Mouse (Mus musculus) neural tube, postnatal 0 days (tissue): ENCODE results near the gene Snrpa. TPM values are rescaled to one million over a fixed set of nuclear protein-coding genes. Genes with fewer than 3 reads are reported as not detected.

Source experiments
- microRNA counts: library from miRNA; unstranded; fragments of <30 nt; microRNA quantifications from one replicate; lab custom pipeline; 2015
- microRNA-seq: library from miRNA; unstranded; fragments of <30 nt; microRNA quantifications from one replicate; pipeline ENCODE4, GENCODE M21; 2016
- polyA plus RNA-seq: library from polyadenylated mRNA; unstranded; fragments of >200 nt; fragmentation: Nextera tagmentation; extraction: Ambion mirVana; gene quantifications from 2 replicates; pipeline ENCODE4 v1.2.1, GENCODE M21; 2015

Snrpa gene
- 131 and 145 TPM in 2 replicates for polyA plus RNA-seq

GRCm38 (mm10) chr7:27195681-27196611, at the start of gene Snrpa, which contains the start of gene BC024978:
Snrpa (minus strand) TSS chr7:27196271.
BC024978 (plus strand) TSS chr7:27195781.

GRCm38 (mm10) chr7:27232781-27233281, 36.8 kb upstream of the Snrpa start, which contains the start of gene Coq8b:
Coq8b (plus strand) TSS chr7:27233023.

GRCm38 (mm10) chr7:27228281-27228821, 32.3 kb upstream of the Snrpa start, which contains the start of gene Itpkc:
Itpkc (minus strand) TSS chr7:27228661.

GRCm38 (mm10) chr7:27180837-27181695, 15.0 kb downstream of the Snrpa start, which contains the start of the genes Gm21983 and Mia:
Gm21983 (minus strand) TSS chr7:27181086.
Mia (minus strand) TSS chr7:27181157.

GRCm38 (mm10) chr7:27178324-27179216, 17.5 kb downstream of the Snrpa start, which contains the start of gene Rab4b:
Rab4b (minus strand) TSS chr7:27178896.

GRCm38 (mm10) chr7:27166614-27167474, 29.2 kb downstream of the Snrpa start, which contains the start of gene Egln2:
Egln2 (minus strand) TSS chr7:27166802.

GRCm38 (mm10) chr7:27153205-27153764, 42.8 kb downstream of the Snrpa start, which contains the start of gene Cyp2t4:
Cyp2t4 (plus strand) TSS chr7:27153714.

MicroRNAs encoded within 50 kb of the gene (microRNA counts, 519-probe panel; counts per million panel counts)
- microRNA mmu-miR-1191 (lab: Ali Mortazavi, UCI), result 40.5 counts per million

Small RNA genes lying within 50 kb of the gene (microRNA-seq; reads per million reads assigned to microRNA genes)
- gene Mir1191 (not detected), gene Mir3101 (not detected)

Other genes starting within 250 kb of the Snrpa start
- not detected in 2 replicates for gene Cyp2a12, start 167.2 kb downstream of the Snrpa start, polyA plus RNA-seq
- gene Cyp2f2, start 76.4 kb downstream of the Snrpa start, polyA plus RNA-seq, result not detected in 2 replicates
- 0.19 and 0.41 TPM in 2 replicates for gene Cyp2t4, start 42.6 kb downstream of the Snrpa start, polyA plus RNA-seq
- 83.1 and 87.9 TPM in 2 replicates for gene Egln2, start 29.5 kb downstream of the Snrpa start, polyA plus RNA-seq
- 130 and 136 TPM in 2 replicates for gene Rab4b, start 17.4 kb downstream of the Snrpa start, polyA plus RNA-seq
- not detected in 2 replicates for gene Gm21983, start 15.2 kb downstream of the Snrpa start, polyA plus RNA-seq
- gene Mia, start 15.1 kb downstream of the Snrpa start, polyA plus RNA-seq, result 59.5 and 67.0 TPM in 2 replicates
- gene BC024978, start 490 bp downstream of the Snrpa start, polyA plus RNA-seq, result 2.1 and 2.3 TPM in 2 replicates
- 5.0 and 5.6 TPM in 2 replicates for gene Itpkc, start 32.4 kb upstream of the Snrpa start, polyA plus RNA-seq
- 16.1 and 16.7 TPM in 2 replicates for gene Coq8b, start 36.8 kb upstream of the Snrpa start, polyA plus RNA-seq
- 57.0 and 57.6 TPM in 2 replicates for gene Numbl, start 62.2 kb upstream of the Snrpa start, polyA plus RNA-seq
- gene Ltbp4, start 141.4 kb upstream of the Snrpa start, polyA plus RNA-seq, result 11.5 and 15.6 TPM in 2 replicates
- 16.3 and 17.5 TPM in 2 replicates for gene Shkbp1, start 159.7 kb upstream of the Snrpa start, polyA plus RNA-seq
- not detected in 2 replicates for gene Gm20479, start 161.1 kb upstream of the Snrpa start, polyA plus RNA-seq